Mouse (Mus musculus): ENCODE results near the gene Bcl2a1b. TPM values are rescaled to one million over a fixed set of nuclear protein-coding genes. Genes with fewer than 3 reads are reported as not detected.
"Not testable (repeated sequence)": the region's sequence is repeated elsewhere in the genome, so short reads cannot be mapped to it uniquely, and the experiment has no call there.

The Bcl2a1b gene
- total RNA-seq (2017) = 42.9 and 65.7 TPM in 2 replicates

DNA sequence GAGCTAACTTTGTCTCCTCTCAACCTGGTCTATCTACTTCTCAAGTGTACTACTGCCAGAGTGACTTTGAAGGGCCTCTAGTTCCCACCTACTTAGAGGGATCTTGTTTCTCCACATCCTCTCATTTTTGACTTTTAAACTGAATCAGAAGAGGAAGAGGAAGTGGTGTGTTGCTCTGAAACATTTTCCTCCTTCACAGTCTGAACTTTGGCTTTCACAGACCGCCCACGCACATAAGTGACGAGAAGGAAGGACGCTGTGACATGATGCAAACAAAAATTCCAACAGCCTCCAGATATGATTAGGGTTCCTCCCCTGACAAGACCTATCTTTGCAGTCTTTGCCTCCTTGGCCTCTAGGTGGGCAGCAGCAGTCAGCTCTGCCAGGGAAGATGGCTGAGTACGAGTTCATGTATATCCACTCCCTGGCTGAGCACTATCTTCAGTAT is at the start of gene Bcl2a1b, which contains the start of gene Gm29094:
Gene Bcl2a1b (plus strand): TSS at position 241 of the 448 bp plus-strand sequence.
Gene Gm29094 (plus strand): TSS at position 411 of the 448 bp plus-strand sequence.
- ATAC-seq (ENCODE audit: extremely low read depth, insufficient number of reproducible peaks, low FRiP score, poor library complexity, severe bottlenecking) = peak; percentile 80

DNA sequence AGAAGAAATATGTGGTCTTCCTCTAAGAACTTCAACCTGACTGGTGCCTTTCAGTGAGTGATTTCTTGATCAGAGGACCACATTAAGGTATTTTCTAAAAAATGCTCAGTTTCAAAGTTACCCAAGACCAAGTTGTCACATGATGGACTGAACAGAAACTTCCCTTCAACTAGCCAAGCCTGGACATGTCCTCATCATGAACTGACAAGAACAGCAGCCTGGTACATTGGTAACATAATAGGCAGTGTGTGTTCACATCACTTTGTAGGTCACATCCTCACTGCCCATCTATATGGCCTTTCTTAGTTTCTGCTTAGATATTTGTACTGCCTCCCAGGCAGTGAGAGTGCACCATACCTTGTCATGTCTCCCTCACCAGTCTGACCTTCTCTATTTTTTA is 26.5 kb upstream of the Bcl2a1b start:
- not testable (repeated sequence) for ATAC-seq (ENCODE audit: extremely low read depth, insufficient number of reproducible peaks, low FRiP score, poor library complexity, severe bottlenecking)

- peak; percentile 90 for ATAC-seq (ENCODE audit: extremely low read depth, insufficient number of reproducible peaks, low FRiP score, poor library complexity, severe bottlenecking)
These were observed 20.2 kb upstream of the Bcl2a1b start for GRCm38 (mm10) chr9:89178833-89179232.

- not testable (repeated sequence) for ATAC-seq (ENCODE audit: extremely low read depth, insufficient number of reproducible peaks, low FRiP score, poor library complexity, severe bottlenecking)
These were observed 19.5 kb upstream of the Bcl2a1b start for GRCm38 (mm10) chr9:89179469-89179868.

DNA sequence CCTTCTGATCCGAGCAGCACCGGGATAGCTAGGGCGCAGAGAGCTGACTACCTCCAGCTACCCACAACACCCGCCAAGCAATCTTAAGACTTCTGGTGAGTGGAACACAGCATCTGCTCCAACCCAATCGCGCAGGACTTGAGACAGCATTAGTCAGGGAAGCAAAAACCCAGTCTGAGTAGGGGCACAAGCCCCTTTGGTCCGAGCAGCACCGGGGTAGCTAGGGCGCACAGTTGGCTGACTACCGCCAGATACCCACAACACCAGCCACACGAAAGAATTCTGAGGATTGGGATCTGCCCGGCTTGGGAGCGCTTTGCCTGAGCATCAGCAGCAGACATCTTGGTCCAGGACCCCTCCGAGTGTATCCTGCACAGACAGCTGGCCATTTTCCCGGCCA is 12.0 kb upstream of the Bcl2a1b start:
- not testable (repeated sequence) for ATAC-seq (ENCODE audit: extremely low read depth, insufficient number of reproducible peaks, low FRiP score, poor library complexity, severe bottlenecking)

- ATAC-seq (ENCODE audit: extremely low read depth, insufficient number of reproducible peaks, low FRiP score, poor library complexity, severe bottlenecking) = peak; percentile 66
These were observed 3.5 kb upstream of the Bcl2a1b start for GRCm38 (mm10) chr9:89195483-89195882.

- ATAC-seq (ENCODE audit: extremely low read depth, insufficient number of reproducible peaks, low FRiP score, poor library complexity, severe bottlenecking) = not testable (repeated sequence)
These were observed 1.5 kb upstream of the Bcl2a1b start for GRCm38 (mm10) chr9:89197509-89197908.

DNA sequence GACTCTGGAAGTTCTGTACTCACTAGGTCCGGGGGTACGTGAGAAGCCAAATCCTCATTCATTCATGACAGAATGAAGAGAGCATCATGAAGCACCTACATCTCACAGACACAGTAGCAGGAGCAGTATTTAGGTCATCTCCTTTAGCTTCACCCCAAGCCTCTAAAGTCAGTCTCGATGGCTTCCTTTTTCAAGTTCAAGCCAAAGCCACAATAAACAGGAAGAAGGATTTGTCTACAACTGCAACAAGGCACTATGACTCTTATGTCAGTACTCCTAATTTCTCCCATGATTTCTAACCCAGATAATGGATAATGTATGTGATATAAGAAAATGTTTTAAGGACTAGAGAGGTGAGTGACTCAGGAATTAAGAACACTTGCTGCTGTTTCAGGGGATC is 660 bp upstream of the Bcl2a1b start:
- peak; percentile 33 for ATAC-seq (ENCODE audit: extremely low read depth, insufficient number of reproducible peaks, low FRiP score, poor library complexity, severe bottlenecking)

- peak; percentile 17; the same call in 1 of the 2 replicates for ATAC-seq (ENCODE audit: extremely low read depth, insufficient number of reproducible peaks, low FRiP score, poor library complexity, severe bottlenecking)
These were observed 3.2 kb downstream of the Bcl2a1b start for GRCm38 (mm10) chr9:89202256-89202655.

- not testable (repeated sequence) for ATAC-seq (ENCODE audit: extremely low read depth, insufficient number of reproducible peaks, low FRiP score, poor library complexity, severe bottlenecking)
These were observed 9.9 kb downstream of the Bcl2a1b start for GRCm38 (mm10) chr9:89208939-89209338.

- peak; percentile 47 for ATAC-seq (ENCODE audit: extremely low read depth, insufficient number of reproducible peaks, low FRiP score, poor library complexity, severe bottlenecking)
These were observed 11.5 kb downstream of the Bcl2a1b start, which contains the start of gene Mthfs for GRCm38 (mm10) chr9:89210353-89211064. TSS of gene Mthfs (plus strand) at chr9:89210676.

GRCm38 (mm10) chr9:89211065-89211858 is 12.3 kb downstream of the Bcl2a1b start:
- ATAC-seq (ENCODE audit: extremely low read depth, insufficient number of reproducible peaks, low FRiP score, poor library complexity, severe bottlenecking) = peak; percentile 88

DNA sequence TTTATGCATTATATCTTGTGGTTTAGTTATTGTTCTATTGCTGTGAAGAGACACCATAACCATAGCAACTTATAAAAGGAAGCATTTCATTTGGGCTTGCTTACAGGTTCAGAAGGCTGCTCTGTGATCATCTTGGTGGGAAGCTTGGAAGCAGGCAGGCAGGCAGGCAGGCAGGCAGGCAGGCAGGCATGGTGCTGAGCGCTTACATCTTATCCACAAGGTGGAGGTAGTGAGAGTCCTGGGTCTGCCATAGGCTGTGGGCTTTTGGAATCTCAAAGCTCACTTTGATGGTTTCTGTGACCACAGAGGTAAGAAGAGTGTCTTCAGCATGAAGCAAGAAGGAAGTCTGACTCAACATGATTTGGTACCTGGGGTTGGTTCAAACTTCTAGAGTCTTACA is 13.4 kb downstream of the Bcl2a1b start:
- ATAC-seq (ENCODE audit: extremely low read depth, insufficient number of reproducible peaks, low FRiP score, poor library complexity, severe bottlenecking) = peak; percentile 76

- not testable (repeated sequence) for ATAC-seq (ENCODE audit: extremely low read depth, insufficient number of reproducible peaks, low FRiP score, poor library complexity, severe bottlenecking)
These were observed 19.2 kb downstream of the Bcl2a1b start for GRCm38 (mm10) chr9:89218174-89218573.

DNA sequence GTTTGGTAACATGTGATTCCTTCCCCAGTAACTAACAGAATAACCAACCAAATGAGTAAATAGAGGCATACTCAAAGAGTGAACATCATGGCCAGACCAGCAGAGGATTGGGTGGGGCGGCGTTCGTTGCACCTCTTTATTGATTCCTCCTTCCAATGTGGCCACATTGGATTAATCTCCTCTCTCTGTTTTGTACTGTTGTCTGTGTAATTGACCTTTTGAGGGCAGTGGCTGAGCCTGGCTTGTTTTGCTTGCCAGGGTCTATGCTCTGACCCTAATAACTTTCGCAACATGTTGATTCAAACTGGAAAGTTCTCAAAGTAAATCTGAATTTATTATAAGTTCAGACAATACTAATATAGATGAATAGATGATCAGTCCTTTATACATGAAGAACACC is 20.7 kb downstream of the Bcl2a1b start:
- ATAC-seq (ENCODE audit: extremely low read depth, insufficient number of reproducible peaks, low FRiP score, poor library complexity, severe bottlenecking) = not testable (repeated sequence)

GRCm38 (mm10) chr9:89220704-89221287 is 21.8 kb downstream of the Bcl2a1b start:
- not testable (repeated sequence) for ATAC-seq (ENCODE audit: extremely low read depth, insufficient number of reproducible peaks, low FRiP score, poor library complexity, severe bottlenecking)

- ATAC-seq (ENCODE audit: extremely low read depth, insufficient number of reproducible peaks, low FRiP score, poor library complexity, severe bottlenecking) = no peak
These were observed 27.1 kb downstream of the Bcl2a1b start for GRCm38 (mm10) chr9:89226071-89226470.

DNA sequence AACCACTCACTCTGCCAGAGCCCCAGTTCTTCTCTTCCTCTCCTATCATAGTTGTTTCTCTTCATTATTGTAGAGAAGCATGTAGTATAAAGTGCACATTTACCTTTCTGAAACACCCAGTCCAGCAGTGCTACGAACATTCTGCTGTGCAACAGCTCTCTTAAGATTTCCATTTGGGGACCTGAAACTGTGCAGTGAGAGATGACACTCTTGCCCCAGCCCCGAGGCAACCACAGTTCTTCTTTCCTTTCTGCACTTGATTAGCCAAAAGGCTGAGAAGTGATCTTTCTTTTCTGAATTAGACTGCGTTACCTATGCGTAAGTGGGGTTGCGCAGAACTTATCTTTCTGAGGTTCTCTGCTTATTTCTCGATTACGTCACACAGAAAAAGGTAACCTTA is 29.1 kb downstream of the Bcl2a1b start:
- ATAC-seq (ENCODE audit: extremely low read depth, insufficient number of reproducible peaks, low FRiP score, poor library complexity, severe bottlenecking) = no peak

- peak; percentile 43; the same call in 1 of the 2 replicates for ATAC-seq (ENCODE audit: extremely low read depth, insufficient number of reproducible peaks, low FRiP score, poor library complexity, severe bottlenecking)
These were observed 32.0 kb downstream of the Bcl2a1b start for GRCm38 (mm10) chr9:89230897-89231497.
